Mouse (Mus musculus) midbrain, embryonic 12.5 days (tissue): Measurements from ENCODE around the gene Gm38394. TPM values are rescaled to one million over a fixed set of nuclear protein-coding genes. Genes with fewer than 3 reads are reported as not detected.

ENCODE experiments used
- ATAC-seq: fragments of 200-750 bp; cut with Nextera tagmentation; 2 replicates; pipeline ENCODE4 v1.8.0; 2017; ENCODE audit warnings: low read depth, moderate TSS enrichment, moderate library complexity; ENCODE audit not compliant: low FRiP score
- H3K27ac ChIP-seq: fragments of 300-500 bp; sonication (generic); replicated peaks from 2 replicates; pipeline ENCODE4 v1.5.1; 2016; ENCODE audit warnings: mild to moderate bottlenecking
- H3K27me3 ChIP-seq: fragments of 300-500 bp; sonication (generic); 2 replicates; pipeline ENCODE4 v1.6.1; 2016; ENCODE audit warnings: mild to moderate bottlenecking
- H3K36me3 ChIP-seq: fragments of 300-500 bp; sonication (generic); 2 replicates; pipeline ENCODE4 v1.6.1; 2016
- H3K4me1 ChIP-seq: fragments of 300-500 bp; sonication (generic); 2 replicates; pipeline ENCODE4 v1.6.1; 2016
- H3K4me2 ChIP-seq: fragments of 300-500 bp; sonication (generic); replicated peaks from 2 replicates; pipeline ENCODE4 v1.6.1; 2016; ENCODE audit warnings: mild to moderate bottlenecking, moderate library complexity
- H3K4me3 ChIP-seq: fragments of 300-500 bp; sonication (generic); 2 replicates; pipeline ENCODE4 v1.5.1; 2016; ENCODE audit warnings: mild to moderate bottlenecking
- H3K9ac ChIP-seq: fragments of 300-500 bp; sonication (generic); replicated peaks from 2 replicates; pipeline ENCODE4 v1.6.1; 2016; ENCODE audit warnings: mild to moderate bottlenecking, moderate library complexity
- H3K9me3 ChIP-seq: fragments of 300-500 bp; sonication (generic); 2 replicates; pipeline ENCODE4 v1.6.1; 2016; ENCODE audit warnings: mild to moderate bottlenecking
- WGBS: fragments of 180-500 bp; shearing (Covaris S2); methylation state at CpG from one replicate; pipeline ENCODE4 v1.1.7; 2016; 5-methylcytosine and 5-hydroxymethylcytosine counted together
- polyA plus RNA-seq: library from polyadenylated mRNA; unstranded; fragments of >200 nt; fragmentation: Nextera tagmentation; extraction: Ambion mirVana; gene quantifications from 2 replicates; pipeline ENCODE4 v1.2.1, GENCODE M21; 2016

The Gm38394 gene
- polyA plus RNA-seq, 1 experiment from 2014 or later, result 6.0 TPM

DNA sequence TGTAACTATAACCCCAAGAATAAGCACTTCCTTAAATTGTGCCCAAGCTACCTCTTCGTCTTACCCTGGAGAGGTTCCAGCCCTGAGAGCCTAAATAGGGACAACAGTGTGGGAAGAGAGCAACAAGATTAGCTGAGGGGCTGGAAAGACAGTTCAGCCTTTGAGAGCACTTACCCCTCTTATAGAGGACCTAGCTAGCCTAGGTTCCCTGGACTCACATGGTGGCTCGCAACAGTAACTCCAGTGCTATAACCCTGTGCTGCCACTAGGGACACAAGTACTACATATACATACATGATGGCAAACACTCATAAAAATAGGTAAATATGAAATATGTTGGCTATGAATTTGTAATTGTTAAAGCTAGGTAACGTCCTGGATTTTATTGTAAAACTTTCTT lies 47.3 kb downstream of the Gm38394 start:
- H3K27ac ChIP-seq, result no peak overlapping the region
- no peak overlapping the region for H3K9ac ChIP-seq
- no peak for ATAC-seq
- peaks cover 6% of the 10 kb centered on the region for H3K36me3 ChIP-seq
- 66% methylated on average over 3 of the region's 3 CpGs for WGBS
- no peak overlapping the region for H3K4me3 ChIP-seq
- H3K4me1 ChIP-seq, result peaks cover 8% of the 10 kb centered on the region
- H3K4me2 ChIP-seq, result no peak overlapping the region
- no peaks in the 10 kb centered on the region for H3K27me3 ChIP-seq
- no peaks in the 10 kb centered on the region for H3K9me3 ChIP-seq

DNA sequence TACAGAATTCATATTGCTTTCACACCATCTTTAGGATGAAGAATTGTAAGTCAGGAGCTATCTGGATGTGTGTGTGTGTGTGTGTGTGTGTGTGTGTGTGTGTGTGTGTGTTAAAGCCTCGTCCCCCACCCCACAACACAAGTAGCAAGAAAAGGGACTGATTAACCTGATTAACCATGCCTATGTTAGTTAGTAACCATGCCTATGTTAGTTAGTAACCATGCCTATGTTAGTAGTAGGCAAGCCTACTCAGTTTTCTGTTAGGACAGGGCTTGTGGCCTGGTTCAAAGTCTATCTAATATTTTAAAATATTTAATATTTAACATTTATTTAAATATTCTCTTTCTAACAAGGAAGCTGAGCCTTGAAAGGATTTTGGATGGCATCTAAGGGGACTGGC lies 49.7 kb downstream of the Gm38394 start:
- Histone ChIP-seq H3K36me3 (peaks cover 19% of the 10 kb centered on the region), H3K9me3 (no peaks in the 10 kb centered on the region), H3K27me3 (no peaks in the 10 kb centered on the region), H3K4me3 (no peak overlapping the region), H3K4me1 (peaks cover 11% of the 10 kb centered on the region), H3K4me2 (no peak overlapping the region), H3K9ac (no peak overlapping the region), H3K27ac (no peak overlapping the region)
- WGBS, result 90% methylated on average over 1 of the region's 1 CpGs
- no peak for ATAC-seq

- Histone ChIP-seq H3K4me3 (no peak overlapping the region), H3K36me3 (peaks cover 27% of the 10 kb centered on the region), H3K9me3 (no peaks in the 10 kb centered on the region), H3K9ac (no peak overlapping the region), H3K4me1 (peaks cover 11% of the 10 kb centered on the region), H3K4me2 (no peak overlapping the region), H3K27ac (no peak overlapping the region), H3K27me3 (no peaks in the 10 kb centered on the region)
- no peak; the same call in 1 of the 2 replicates for ATAC-seq
- 56% methylated on average over 6 of the region's 6 CpGs for WGBS
These were observed 50.5 kb downstream of the Gm38394 start for GRCm38 (mm10) chr1:133610601-133611000.

DNA sequence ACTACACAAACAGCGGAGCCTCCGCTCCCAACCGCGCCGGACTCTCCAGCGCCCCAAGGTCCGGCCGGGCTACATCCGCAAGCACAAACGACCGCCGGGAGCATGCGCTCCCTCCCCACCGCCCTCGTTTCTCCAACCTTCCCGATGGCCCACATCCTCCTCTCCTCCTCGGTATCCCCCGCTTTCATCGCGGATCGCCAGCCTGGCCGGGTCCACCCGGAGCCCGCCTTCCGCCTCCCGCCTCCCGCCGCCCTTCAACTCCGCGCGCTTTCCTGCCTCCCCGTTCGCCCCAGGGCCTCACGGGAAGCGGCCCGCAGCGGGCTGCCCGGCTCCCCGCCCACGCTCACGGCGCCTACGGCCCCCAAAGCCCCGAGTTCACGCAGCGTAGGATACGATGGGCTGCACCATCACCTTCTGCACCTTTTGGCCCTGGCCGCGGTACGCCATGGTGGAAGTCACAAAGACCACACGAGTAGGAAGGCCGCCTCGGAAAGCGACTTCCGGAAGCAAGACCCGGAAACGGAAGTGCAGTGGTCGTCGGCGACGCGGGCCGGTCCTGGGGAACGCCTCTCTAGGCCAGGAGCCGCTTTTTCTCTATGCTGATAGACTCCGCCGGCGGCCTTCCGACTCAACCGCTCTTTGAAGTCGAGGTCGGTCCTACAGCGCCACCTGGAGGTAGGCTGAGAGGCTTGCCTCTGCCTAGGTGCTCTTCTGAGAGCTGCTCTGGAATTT lies 51.2 kb downstream of the Gm38394 start, which contains the start of gene Snrpe:
Snrpe (minus strand) TSS at position 521 of the 732 bp plus-strand sequence.
- WGBS, result under 1% methylated on average over 73 of the region's 73 CpGs
- Histone ChIP-seq H3K36me3 (peaks cover 33% of the 10 kb centered on the region), H3K4me1 (peaks cover 11% of the 10 kb centered on the region), H3K4me2 (peak within 1 kb of the TSS; percentile 60), H3K27ac (peak within 1 kb of the TSS; percentile 90), H3K9me3 (no peaks in the 10 kb centered on the region), H3K9ac (peak within 1 kb of the TSS; percentile 80), H3K4me3 (peak within 1 kb of the TSS; percentile 89), H3K27me3 (no peaks in the 10 kb centered on the region)
- peak; percentile 97 for ATAC-seq

GRCm38 (mm10) chr1:133603174-133603573 lies 57.9 kb downstream of the Gm38394 start:
- Histone ChIP-seq H3K9ac (no peak overlapping the region), H3K27me3 (no peaks in the 10 kb centered on the region), H3K27ac (no peak overlapping the region), H3K4me2 (no peak overlapping the region), H3K4me3 (no peak overlapping the region), H3K36me3 (peaks cover 83% of the 10 kb centered on the region), H3K9me3 (no peaks in the 10 kb centered on the region), H3K4me1 (no peaks in the 10 kb centered on the region)
- no peak for ATAC-seq
- 98% methylated on average over 4 of the region's 4 CpGs for WGBS

- H3K9ac ChIP-seq, result no peak overlapping the region
- H3K27ac ChIP-seq, result peak overlapping the region; percentile 82
- no peak overlapping the region for H3K4me2 ChIP-seq
- H3K4me1 ChIP-seq, result peaks cover 17% of the 10 kb centered on the region
- H3K4me3 ChIP-seq, result no peak overlapping the region
- peak; percentile 66 for ATAC-seq
- no peaks in the 10 kb centered on the region for H3K9me3 ChIP-seq
- H3K27me3 ChIP-seq, result no peaks in the 10 kb centered on the region
- H3K36me3 ChIP-seq, result peaks cover 17% of the 10 kb centered on the region; the same call in 1 of the 2 replicates
- WGBS, result 5% methylated on average over 4 of the region's 4 CpGs
These were observed 64.7 kb downstream of the Gm38394 start for GRCm38 (mm10) chr1:133596298-133597007.

DNA sequence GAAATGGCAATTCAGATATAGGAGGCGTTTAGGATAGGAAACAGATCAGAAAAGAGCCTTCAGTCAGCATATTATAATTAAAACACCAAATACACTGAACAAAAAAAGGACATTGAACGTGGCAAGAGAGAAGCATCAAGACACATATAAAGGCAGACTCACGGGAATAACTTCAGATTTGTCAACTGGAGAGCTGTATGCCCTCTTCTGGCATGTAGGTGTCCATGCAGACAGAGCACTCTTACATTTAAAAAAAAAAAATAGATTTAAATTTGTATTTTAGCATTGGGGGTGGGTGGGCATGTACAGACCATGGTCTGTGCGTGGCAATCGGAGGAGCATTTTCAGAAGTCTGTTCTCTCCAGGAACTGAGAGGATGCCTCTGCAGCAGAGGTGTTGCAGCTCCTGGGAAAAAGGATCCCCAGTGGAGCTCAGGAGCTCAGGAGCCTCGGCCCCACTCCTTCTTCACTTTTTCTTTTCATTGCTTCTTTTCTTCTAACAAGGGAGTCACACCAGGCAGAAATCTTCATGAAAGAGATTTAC lies 75.1 kb downstream of the Gm38394 start:
- Histone ChIP-seq H3K27me3 (no peaks in the 10 kb centered on the region), H3K9me3 (no peaks in the 10 kb centered on the region), H3K27ac (no peak overlapping the region), H3K4me3 (no peak overlapping the region), H3K9ac (no peak overlapping the region), H3K4me2 (no peak overlapping the region), H3K4me1 (peaks cover 6% of the 10 kb centered on the region; the same call in 1 of the 2 replicates), H3K36me3 (no peaks in the 10 kb centered on the region)
- no peak for ATAC-seq
- 74% methylated on average over 6 of the region's 6 CpGs for WGBS

DNA sequence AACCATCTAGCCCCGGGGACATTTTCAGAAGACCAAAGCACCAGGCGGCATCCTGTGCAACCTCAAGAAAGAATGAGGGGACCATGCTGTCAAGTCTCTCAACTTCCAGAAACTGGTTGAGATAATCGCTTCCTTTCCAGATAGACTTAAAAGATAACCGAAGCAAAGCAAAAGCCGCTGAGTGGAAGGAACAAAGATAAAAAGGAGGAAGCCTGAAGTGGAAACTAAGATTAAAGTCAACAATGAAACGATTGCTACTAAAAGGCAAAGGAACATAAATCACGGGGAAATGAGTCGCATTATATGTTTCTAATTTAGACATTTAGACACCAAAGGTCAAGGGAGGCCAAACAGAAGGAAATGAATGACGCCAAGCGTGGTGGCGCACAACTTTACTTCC lies 89.8 kb downstream of the Gm38394 start:
- Histone ChIP-seq H3K4me3 (no peak overlapping the region), H3K27me3 (no peaks in the 10 kb centered on the region), H3K9me3 (peaks cover 5% of the 10 kb centered on the region), H3K27ac (no peak overlapping the region), H3K4me2 (no peak overlapping the region), H3K4me1 (no peaks in the 10 kb centered on the region), H3K36me3 (no peaks in the 10 kb centered on the region), H3K9ac (no peak overlapping the region)
- WGBS, result 92% methylated on average over 11 of the region's 11 CpGs
- no peak for ATAC-seq

Other genes starting within 250 kb of the Gm38394 start
- gene Sox13, start 236.9 kb downstream of the Gm38394 start, polyA plus RNA-seq, result 31.0 and 33.6 TPM in 2 replicates
- gene Snrpe, start 51.0 kb downstream of the Gm38394 start, polyA plus RNA-seq, result 703 and 733 TPM in 2 replicates
- not detected in 2 replicates for gene Zbed6, start 433 bp downstream of the Gm38394 start, polyA plus RNA-seq
- gene Lax1, start 28.8 kb upstream of the Gm38394 start, polyA plus RNA-seq, result 0.17 TPM in 1 of 2 replicates, not detected in the other
- 8.3 and 10.7 TPM in 2 replicates for gene Atp2b4, start 139.7 kb upstream of the Gm38394 start, polyA plus RNA-seq
- gene Optc, start 246.7 kb upstream of the Gm38394 start, polyA plus RNA-seq, result 3.0 and 4.2 TPM in 2 replicates